Comparison of ENCODE assay signal across 22 mouse cellular contexts in genomic region chr3:144088261-144088884, GRCm38 (mm10).
DNase-seq lines count a peak whose midpoint lies in the region; ATAC-seq and TF ChIP-seq lines count a peak whose summit lies in the region.
"Had no signal": no experiment of that assay in that cellular context is flagged by ENCODE, and none has a peak within 500 bp of the region (broad histone marks: within the 10 kb centered on the region; RNA-seq: fewer than 3 reads in every experiment).

No protein-coding gene starts in this region.

- H3K27ac ChIP-seq in heart, embryonic 12.5 days (ENCODE audit: poor library complexity, severe bottlenecking), result no peak overlapping the region
- no peak overlapping the region for H3K27ac ChIP-seq in thymus, adult 2 months (ENCODE audit: control insufficient read depth, insufficient read depth, low read length)
- H3K27ac ChIP-seq in stomach, embryonic 15.5 days, result peak overlapping the region; percentile 41; the same call in 1 of the 2 replicates
- H3K27ac ChIP-seq: forebrain, embryonic 10.5 days; hindbrain, embryonic 10.5 days; hindbrain, postnatal 0 days had no signal

- H3K9me3 ChIP-seq in heart, embryonic 12.5 days (replicated peaks), result no peaks in the 10 kb centered on the region
- H3K9me3 ChIP-seq in stomach, embryonic 15.5 days, result no peaks in the 10 kb centered on the region
- H3K9me3 ChIP-seq: forebrain, embryonic 10.5 days; hindbrain, embryonic 10.5 days had no signal

- intact Hi-C loops in heart, postnatal 14 days (cut with DNase I), result no loop called here

- DNase-seq in heart, postnatal 14 days, result no peak
- DNase-seq in thymus, adult 2 months, result peak; percentile 6
- no peak for DNase-seq in thymus, adult 18-20 months
- DNase-seq in spleen, adult 12 weeks (ENCODE audit: low spot score), result no peak
- DNase-seq in adrenal gland, postnatal 25 days, result no peak
- DNase-seq: adrenal gland, postnatal 36 days; cerebellum, adult 11-12 months; cerebellum, postnatal 25 days; forebrain, postnatal 0 days; kidney, adult 8-10 months; kidney, postnatal 14 days; left cerebral cortex, postnatal 4 days; liver; lung, postnatal 10 days; midbrain, embryonic 14.5 days; retina, postnatal 1 day; right cerebral cortex, postnatal 4 days had no signal

- H3K4me1 ChIP-seq in heart, embryonic 12.5 days (replicated peaks), result peaks cover 13% of the 10 kb centered on the region
- 0 out of 2 replicates have a peak, but pooled peaks cover 3% of the 10 kb centered on the region for H3K4me1 ChIP-seq in thymus, adult 2 months (replicated peaks; ENCODE audit: control insufficient read depth, insufficient read depth, low read length)
- H3K4me1 ChIP-seq in stomach, embryonic 15.5 days, result peaks cover 9% of the 10 kb centered on the region; the same call in 1 of the 2 replicates
- H3K4me1 ChIP-seq: forebrain, embryonic 10.5 days; hindbrain, embryonic 10.5 days had no signal

- no peak overlapping the region for H3K4me3 ChIP-seq in heart, embryonic 12.5 days
- no peak overlapping the region for H3K4me3 ChIP-seq in thymus, adult 2 months (ENCODE audit: control insufficient read depth, insufficient read depth, low read length)
- H3K4me3 ChIP-seq in stomach, embryonic 15.5 days (replicated peaks), result no peak overlapping the region
- H3K4me3 ChIP-seq: forebrain, embryonic 10.5 days; hindbrain, embryonic 10.5 days had no signal

- no peaks in the 10 kb centered on the region for H3K36me3 ChIP-seq in heart, embryonic 12.5 days
- H3K36me3 ChIP-seq in thymus, adult 2 months (ENCODE audit: control insufficient read depth, insufficient read depth, low read length), result no peaks in the 10 kb centered on the region
- H3K36me3 ChIP-seq in stomach, embryonic 15.5 days, result no peaks in the 10 kb centered on the region
- H3K36me3 ChIP-seq: forebrain, embryonic 10.5 days; hindbrain, embryonic 10.5 days had no signal

- H3K9ac ChIP-seq in heart, embryonic 12.5 days, result no peak overlapping the region
- no peak overlapping the region for H3K9ac ChIP-seq in stomach, embryonic 15.5 days
- H3K9ac ChIP-seq: forebrain, postnatal 0 days had no signal

- no peaks in the 10 kb centered on the region for H3K27me3 ChIP-seq in heart, embryonic 12.5 days (replicated peaks)
- no peaks in the 10 kb centered on the region for H3K27me3 ChIP-seq in thymus, adult 2 months (ENCODE audit: control insufficient read depth, insufficient read depth, low read length)
- no peaks in the 10 kb centered on the region for H3K27me3 ChIP-seq in stomach, embryonic 15.5 days (replicated peaks)

- WGBS in heart, embryonic 12.5 days, result 51% methylated on average over 18 of the region's 18 CpGs
- WGBS in thymus, adult 2 months, result 82% methylated on average over 18 of the region's 18 CpGs
- 50% methylated on average over 18 of the region's 18 CpGs for whole genome bisulfite sequencing in stomach, embryonic 15.5 days

- no peak for TF ChIP-seq CTCF in thymus, adult 2 months (IDR thresholded peaks at IDR 0.05; ENCODE audit: borderline replicate concordance, control insufficient read depth, extremely low read depth, insufficient read depth, low read length, poor library complexity)

- ATAC-seq in heart, embryonic 12.5 days (ENCODE audit: insufficient number of reproducible peaks, low FRiP score), result no peak
- no peak for ATAC-seq in stomach, embryonic 15.5 days (ENCODE audit: insufficient read depth, low FRiP score, low read depth)
- ATAC-seq: forebrain, postnatal 0 days; hindbrain, postnatal 0 days had no signal

- TF ChIP-seq POLR2A in thymus, adult 2 months (IDR thresholded peaks at IDR 0.05; ENCODE audit: control insufficient read depth, extremely low read depth, insufficient read depth, low read length, poor library complexity), result no peak

- peak overlapping the region; percentile 43 for H3K4me2 ChIP-seq in heart, embryonic 12.5 days
- H3K4me2 ChIP-seq in stomach, embryonic 15.5 days, result peak overlapping the region; percentile 0; the same call in 1 of the 2 replicates
